Mouse (Mus musculus): ENCODE data around the gene Gm4767.
"Not testable (repeated sequence)": the region's sequence is repeated elsewhere in the genome, so short reads cannot be mapped to it uniquely, and the experiment has no call there.

DNA sequence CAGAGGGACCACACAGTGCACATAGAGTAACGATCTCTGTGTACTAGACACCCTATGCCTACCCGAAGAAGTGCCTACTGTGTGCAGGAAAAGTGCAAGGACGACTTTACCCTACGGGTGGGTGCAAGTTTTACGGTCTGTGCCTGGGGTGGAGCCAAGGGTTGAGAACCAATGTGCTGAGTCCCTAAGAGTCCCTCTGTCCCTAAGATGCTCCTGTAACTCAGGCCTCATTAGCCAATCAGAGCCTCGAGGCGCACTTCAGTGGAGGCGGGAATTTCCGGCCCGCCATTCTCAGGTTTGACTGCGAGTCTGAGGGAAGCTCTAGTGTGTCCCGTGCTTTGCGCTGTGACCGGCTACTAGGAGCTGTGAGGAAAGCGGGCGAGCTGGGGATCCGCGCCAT lies 34.2 kb downstream of the Gm4767 start:
- not testable (repeated sequence) for TF ChIP-seq CTCF (conservative IDR thresholded peaks at IDR 0.05; ENCODE audit: insufficient read depth, insufficient read length, low read depth, low read length); POLR2A (IDR thresholded peaks at IDR 0.05; ENCODE audit: low read depth, low read length)

Data from kidney, adult 2 months (tissue).